Mouse (Mus musculus): ENCODE measurements around the gene Ndufv3. TPM values are rescaled to one million over a fixed set of nuclear protein-coding genes. Genes with fewer than 3 reads are reported as not detected.

Ndufv3 gene
- polyA plus RNA-seq, 1 experiment, result 97.0 TPM

- no peak for TF ChIP-seq POLR2A (IDR thresholded peaks at IDR 0.05; ENCODE audit: borderline replicate concordance, control insufficient read depth, low read depth, low read length)
- TF ChIP-seq CTCF (IDR thresholded peaks at IDR 0.05; ENCODE audit: control insufficient read depth, insufficient read depth, low read length), result no peak
- Histone ChIP-seq H3K4me1 (ENCODE audit: control insufficient read depth, insufficient read depth, low read length) (no peaks in the 10 kb centered on the region; the same call in 1 of the 2 replicates), H3K27ac (ENCODE audit: control insufficient read depth, insufficient read depth, low read depth, low read length, poor library complexity) (no peak overlapping the region), H3K4me3 (replicated peaks; ENCODE audit: control insufficient read depth, low read depth, low read length) (no peak overlapping the region)
- 84% methylated on average over 3 of the region's 3 CpGs for WGBS
Measured at GRCm38 (mm10) chr17:31580344-31580743, 60.4 kb downstream of the Ndufv3 start.

Other genes starting within 250 kb of the Ndufv3 start
- 5.8 and 10.4 TPM in 2 replicates for gene Rsph1, start 242.7 kb upstream of the Ndufv3 start, polyA plus RNA-seq (2011; ENCODE audit: insufficient read depth, insufficient read length, low replicate concordance, missing spikeins)
- 5.5 and 21.9 TPM in 2 replicates for gene Slc37a1, start 233.3 kb upstream of the Ndufv3 start, polyA plus RNA-seq (2011; ENCODE audit: insufficient read depth, insufficient read length, low replicate concordance, missing spikeins)
- gene Pde9a, start 133.9 kb upstream of the Ndufv3 start, polyA plus RNA-seq (2011; ENCODE audit: insufficient read depth, insufficient read length, low replicate concordance, missing spikeins), result 1.3 and 2.9 TPM in 2 replicates
- 9.8 and 13.6 TPM in 2 replicates for gene Wdr4, start 135 bp upstream of the Ndufv3 start, polyA plus RNA-seq (2011; ENCODE audit: insufficient read depth, insufficient read length, low replicate concordance, missing spikeins)
- gene Pknox1, start 44.6 kb downstream of the Ndufv3 start, polyA plus RNA-seq (2011; ENCODE audit: insufficient read depth, insufficient read length, low replicate concordance, missing spikeins), result 8.2 and 19.3 TPM in 2 replicates
- 1.3 and 4.8 TPM in 2 replicates for gene Cbs, start 117.1 kb downstream of the Ndufv3 start, polyA plus RNA-seq (2011; ENCODE audit: insufficient read depth, insufficient read length, low replicate concordance, missing spikeins)
- 228 and 282 TPM in 2 replicates for gene U2af1, start 138.8 kb downstream of the Ndufv3 start, polyA plus RNA-seq (2011; ENCODE audit: insufficient read depth, insufficient read length, low replicate concordance, missing spikeins)
- not detected in 2 replicates for gene Cryaa, start 157.7 kb downstream of the Ndufv3 start, polyA plus RNA-seq (2011; ENCODE audit: insufficient read depth, insufficient read length, low replicate concordance, missing spikeins)